Mouse (Mus musculus) T-helper 2 cell (primary cell): Measurements from ENCODE around the gene Lsm10.

Experiments used
- in situ Hi-C: fragments of 300-600 bp; cut with MboI, MseI; formaldehyde crosslinking; loops from one replicate; pipeline ENCODE4 v1.15.1; 2025; ENCODE audit warnings: high pct_unique_total_duplicates

Lsm10 gene

GRCm38 (mm10) chr4:126096464-126097111, at the start of gene Lsm10:
Gene Lsm10, plus strand, starts transcription at chr4:126096623.
- in situ Hi-C loops: no loop called here

- in situ Hi-C loops: no loop called here
Measured at GRCm38 (mm10) chr4:126046851-126047585, 49.4 kb upstream of the Lsm10 start, which contains the start of gene Mrps15. Gene Mrps15, plus strand, starts transcription at chr4:126046925.

- in situ Hi-C loops: no loop called here
Measured at GRCm38 (mm10) chr4:126051617-126052016, 44.8 kb upstream of the Lsm10 start.

- in situ Hi-C loops: loop anchor here (5.0 kb wide), 1 partner anchor 35 kb away; no protein-coding TSS in a partner anchor
Measured at GRCm38 (mm10) chr4:126057207-126058133, 39.0 kb upstream of the Lsm10 start.

- in situ Hi-C loops: loop anchor here (5.0 kb wide), 1 partner anchor 34 kb away; no protein-coding TSS in a partner anchor
Measured at GRCm38 (mm10) chr4:126058134-126058996, 38.1 kb upstream of the Lsm10 start, which contains the start of gene Oscp1. Gene Oscp1, plus strand, starts transcription at chr4:126058565.

GRCm38 (mm10) chr4:126058997-126059362, 37.4 kb upstream of the Lsm10 start:
- in situ Hi-C loops: loop anchor here (5.0 kb wide), 1 partner anchor 33 kb away; no protein-coding TSS in a partner anchor

GRCm38 (mm10) chr4:126062856-126063255, 33.6 kb upstream of the Lsm10 start:
- in situ Hi-C loops: no loop called here

- in situ Hi-C loops: no loop called here
Measured at GRCm38 (mm10) chr4:126065241-126065640, 31.2 kb upstream of the Lsm10 start.

GRCm38 (mm10) chr4:126067401-126068077, 28.9 kb upstream of the Lsm10 start:
- in situ Hi-C loops: no loop called here

- in situ Hi-C loops: no loop called here
Measured at GRCm38 (mm10) chr4:126068842-126069241, 27.6 kb upstream of the Lsm10 start.

- in situ Hi-C loops: no loop called here
Measured at GRCm38 (mm10) chr4:126077833-126078232, 18.6 kb upstream of the Lsm10 start.

GRCm38 (mm10) chr4:126079266-126079665, 17.2 kb upstream of the Lsm10 start:
- in situ Hi-C loops: no loop called here

GRCm38 (mm10) chr4:126081601-126082000, 14.8 kb upstream of the Lsm10 start:
- in situ Hi-C loops: loop anchor here (5.0 kb wide), 1 partner anchor 36 kb away; no protein-coding TSS in a partner anchor

GRCm38 (mm10) chr4:126083021-126083420, 13.4 kb upstream of the Lsm10 start:
- in situ Hi-C loops: loop anchor here (5.0 kb wide), 1 partner anchor 34 kb away; no protein-coding TSS in a partner anchor

- in situ Hi-C loops: loop anchor here (5.0 kb wide), 1 partner anchor 33 kb away; no protein-coding TSS in a partner anchor
Measured at GRCm38 (mm10) chr4:126084382-126084781, 12.0 kb upstream of the Lsm10 start.

GRCm38 (mm10) chr4:126085996-126086576, 10.3 kb upstream of the Lsm10 start:
- in situ Hi-C loops: loop anchor here (5.0 kb wide), 1 partner anchor 66 kb away; no protein-coding TSS in a partner anchor

GRCm38 (mm10) chr4:126090101-126090847, 6.1 kb upstream of the Lsm10 start:
- in situ Hi-C loops: loop anchor here (5.0 kb wide), 1 partner anchor 33 kb away; the partner anchor contains the start of gene Oscp1

GRCm38 (mm10) chr4:126090848-126091124, 5.6 kb upstream of the Lsm10 start:
- in situ Hi-C loops: loop anchor here (5.0 kb wide), 1 partner anchor 33 kb away; the partner anchor contains the start of gene Oscp1

- in situ Hi-C loops: loop anchor here (5.0 kb wide), 1 partner anchor 35 kb away; the partner anchor contains the start of gene Oscp1
Measured at GRCm38 (mm10) chr4:126091873-126092272, 4.5 kb upstream of the Lsm10 start.
